Mouse (Mus musculus) midbrain, embryonic 14.5 days (tissue): ENCODE measurements around the gene Ptprr. TPM values are rescaled to one million over a fixed set of nuclear protein-coding genes. Genes with fewer than 3 reads are reported as not detected.

ENCODE experiments used
- ATAC-seq: fragments of 200-750 bp; cut with Nextera tagmentation; 2 replicates; pipeline ENCODE4 v1.8.0; 2017; ENCODE audit warnings: moderate number of reproducible peaks, moderate library complexity; ENCODE audit not compliant: low FRiP score, low TSS enrichment
- DNase-seq: peaks from one replicate; pipeline ENCODE4 v3.0.0-alpha.2; 2015
- H3K27ac ChIP-seq: fragments of 300-500 bp; sonication (generic); replicated peaks from 2 replicates; pipeline ENCODE4 v1.5.1; 2014; ENCODE audit warnings: mild to moderate bottlenecking, low read depth, low read length, moderate library complexity
- H3K27me3 ChIP-seq: fragments of 300-500 bp; sonication (generic); 2 replicates; pipeline ENCODE4 v1.6.1; 2014; ENCODE audit warnings: low read length, control low read depth, mixed read lengths; ENCODE audit not compliant: control insufficient read depth, insufficient read depth
- H3K36me3 ChIP-seq: fragments of 300-500 bp; sonication (generic); 2 replicates; pipeline ENCODE4 v1.6.1; 2014; ENCODE audit warnings: low read length, control low read depth; ENCODE audit not compliant: control insufficient read depth, insufficient read depth
- H3K4me1 ChIP-seq: fragments of 300-500 bp; sonication (generic); 2 replicates; pipeline ENCODE4 v1.6.1; 2014; ENCODE audit warnings: mild to moderate bottlenecking, antibody characterized with exemption, low read length, control low read depth; ENCODE audit not compliant: control insufficient read depth, insufficient read depth
- H3K4me2 ChIP-seq: fragments of 300-500 bp; sonication (generic); 2 replicates; pipeline ENCODE4 v1.6.1; 2014; ENCODE audit warnings: mild to moderate bottlenecking, low read length, moderate library complexity
- H3K4me3 ChIP-seq: fragments of 300-500 bp; sonication (generic); replicated peaks from 2 replicates; pipeline ENCODE4 v1.5.1; 2014; ENCODE audit warnings: low read depth, low read length
- H3K9ac ChIP-seq: fragments of 300-500 bp; sonication (generic); replicated peaks from 2 replicates; pipeline ENCODE4 v1.6.1; 2014; ENCODE audit warnings: mild to moderate bottlenecking, low read length, moderate library complexity
- H3K9me3 ChIP-seq: fragments of 300-500 bp; sonication (generic); 2 replicates; pipeline ENCODE4 v1.6.1; 2016; ENCODE audit warnings: low read length, control low read depth, mixed read lengths; ENCODE audit not compliant: control insufficient read depth
- WGBS: fragments of 180-500 bp; shearing (Covaris S2); extraction: QIAGEN DNeasy Blood & Tissue Kit; methylation state at CpG from one replicate; pipeline ENCODE4 v1.1.7; 2014; 5-methylcytosine and 5-hydroxymethylcytosine counted together
- polyA plus RNA-seq: library from polyadenylated mRNA; unstranded; fragments of >200 nt; fragmentation: Nextera tagmentation; extraction: Ambion mirVana; gene quantifications from 2 replicates; pipeline ENCODE4 v1.2.1, GENCODE M21; 2014

The Ptprr gene
- polyA plus RNA-seq, 1 experiment from 2014 or later, result 17.7 TPM

DNA sequence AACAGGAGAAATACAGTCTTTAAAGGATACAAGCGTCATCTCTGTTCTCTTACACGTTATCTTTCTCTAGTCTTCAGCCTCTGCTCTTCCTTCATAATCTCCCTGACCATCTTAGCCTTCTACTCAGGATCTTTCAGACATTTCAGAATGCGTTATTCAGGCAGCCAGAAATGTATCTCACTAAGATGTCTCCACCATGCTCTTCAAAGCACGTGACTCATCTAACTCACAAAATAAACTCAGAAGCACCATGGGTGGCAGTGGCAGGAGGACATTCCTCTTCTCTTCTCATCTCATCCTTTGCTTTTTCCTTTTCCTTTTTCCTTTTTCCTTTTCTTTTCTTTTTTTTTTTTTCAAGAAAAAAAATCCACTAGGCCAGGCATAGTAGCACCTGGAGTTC is 241.3 kb downstream of the Ptprr start:
- Histone ChIP-seq H3K4me3 (no peak overlapping the region), H3K4me2 (no peak overlapping the region), H3K27ac (no peak overlapping the region), H3K9ac (no peak overlapping the region), H3K36me3 (no peaks in the 10 kb centered on the region), H3K4me1 (no peaks in the 10 kb centered on the region), H3K9me3 (no peaks in the 10 kb centered on the region), H3K27me3 (no peaks in the 10 kb centered on the region)
- DNase-seq, result no peak
- 84% methylated on average over 4 of the region's 4 CpGs for WGBS
- ATAC-seq, result no peak

DNA sequence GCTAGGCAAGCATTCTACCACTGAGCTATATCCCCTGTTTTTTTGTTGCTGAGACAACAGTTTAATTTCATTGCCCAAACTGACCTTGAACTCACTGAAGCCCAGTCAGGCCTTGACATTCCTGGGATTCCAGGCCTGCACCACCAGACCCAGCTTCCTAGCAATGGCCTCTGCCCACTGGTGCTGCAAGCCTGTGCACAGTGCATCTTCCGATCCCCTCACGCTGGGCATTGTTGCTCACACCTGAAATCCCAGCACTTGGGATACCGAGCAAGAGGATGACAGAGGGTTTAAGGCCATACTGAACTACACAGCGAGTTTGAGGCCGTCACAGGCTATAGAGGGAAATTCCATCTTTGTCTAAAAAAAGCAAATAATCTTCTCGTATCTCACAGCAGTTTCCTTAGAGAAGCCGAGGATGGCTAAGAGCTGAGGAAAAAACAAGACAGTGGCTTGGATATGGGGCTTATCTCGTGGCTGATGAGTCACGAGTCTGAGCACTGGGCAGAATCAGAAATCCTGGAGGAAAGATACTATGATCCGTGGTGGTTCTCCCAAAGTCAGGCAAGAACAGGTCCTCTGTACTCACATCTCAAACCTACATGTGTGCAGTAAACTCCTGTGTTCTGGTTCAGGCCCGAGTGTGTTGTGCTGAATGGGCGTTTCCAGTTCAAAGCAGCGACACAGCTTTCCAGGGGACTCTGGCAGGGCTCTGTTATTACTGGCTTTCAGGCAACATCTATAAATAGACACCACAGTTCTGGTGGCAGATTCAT is 242.8 kb downstream of the Ptprr start:
- no peaks in the 10 kb centered on the region for H3K27me3 ChIP-seq
- no peaks in the 10 kb centered on the region for H3K36me3 ChIP-seq
- H3K4me3 ChIP-seq, result no peak overlapping the region
- H3K9ac ChIP-seq, result no peak overlapping the region
- H3K9me3 ChIP-seq, result no peaks in the 10 kb centered on the region
- DNase-seq, result peak; percentile 17
- no peak overlapping the region for H3K27ac ChIP-seq
- H3K4me2 ChIP-seq, result no peak overlapping the region
- ATAC-seq, result no peak
- no peaks in the 10 kb centered on the region for H3K4me1 ChIP-seq
- 68% methylated on average over 13 of the region's 13 CpGs for WGBS

- no peak overlapping the region for H3K9ac ChIP-seq
- H3K27me3 ChIP-seq, result no peaks in the 10 kb centered on the region
- no peak overlapping the region for H3K4me2 ChIP-seq
- H3K4me1 ChIP-seq, result no peaks in the 10 kb centered on the region
- DNase-seq (no peak), ATAC-seq (no peak)
- no peak overlapping the region for H3K27ac ChIP-seq
- no peaks in the 10 kb centered on the region for H3K9me3 ChIP-seq
- 62% methylated on average over 5 of the region's 5 CpGs for WGBS
- H3K36me3 ChIP-seq, result no peaks in the 10 kb centered on the region
- no peak overlapping the region for H3K4me3 ChIP-seq
Measured at GRCm38 (mm10) chr10:116261559-116261958, 243.5 kb downstream of the Ptprr start.

GRCm38 (mm10) chr10:116264521-116264920 is 246.5 kb downstream of the Ptprr start:
- Histone ChIP-seq H3K36me3 (no peaks in the 10 kb centered on the region), H3K27me3 (no peaks in the 10 kb centered on the region), H3K4me1 (no peaks in the 10 kb centered on the region), H3K4me3 (no peak overlapping the region), H3K9me3 (no peaks in the 10 kb centered on the region), H3K27ac (no peak overlapping the region), H3K9ac (no peak overlapping the region), H3K4me2 (no peak overlapping the region)
- 85% methylated on average over 11 of the region's 11 CpGs for WGBS
- no peak for DNase-seq
- ATAC-seq, result no peak

DNA sequence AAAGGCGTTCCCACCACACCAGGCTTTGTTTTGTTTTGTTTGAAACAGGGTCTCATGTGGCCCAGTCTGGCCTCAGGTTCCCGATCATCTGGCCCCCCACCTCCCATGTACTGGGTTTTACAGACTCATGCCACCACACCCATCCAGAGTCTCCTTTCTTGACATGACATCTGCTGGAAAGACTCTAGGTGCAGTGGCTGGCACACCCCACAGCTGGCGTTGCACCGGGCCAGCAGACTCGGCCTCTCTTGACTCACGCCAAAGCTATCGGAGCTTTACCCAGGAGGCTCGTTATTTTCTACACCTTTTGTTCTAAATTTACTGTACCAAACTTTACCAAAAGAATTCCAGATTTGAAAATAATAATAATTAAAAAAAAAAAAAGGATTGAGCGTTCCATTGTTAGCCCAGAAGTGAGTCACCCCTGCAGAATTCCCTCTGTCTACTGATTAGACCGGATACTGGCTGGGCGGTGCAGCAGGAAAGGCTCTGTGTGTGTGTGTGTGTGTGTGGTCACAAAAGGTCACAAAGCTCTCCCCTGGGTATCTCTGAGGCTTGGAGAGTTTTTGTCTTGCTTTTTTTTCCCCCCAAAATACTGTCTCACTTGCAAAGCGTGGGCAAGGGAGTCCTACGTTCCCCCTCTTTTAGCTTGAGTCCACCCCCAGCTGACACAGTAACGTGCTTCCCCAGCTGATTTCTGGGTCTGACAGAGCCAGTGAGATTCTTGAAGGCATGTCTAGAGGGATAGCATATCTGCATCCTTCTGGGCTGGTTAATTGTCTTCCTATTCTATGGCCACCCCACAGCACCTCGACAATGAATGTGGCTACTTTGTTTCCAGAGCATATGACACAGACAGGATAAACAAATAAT is 248.8 kb downstream of the Ptprr start:
- Histone ChIP-seq H3K9ac (no peak overlapping the region), H3K4me2 (no peak overlapping the region), H3K4me3 (no peak overlapping the region), H3K36me3 (no peaks in the 10 kb centered on the region), H3K27ac (no peak overlapping the region), H3K4me1 (no peaks in the 10 kb centered on the region), H3K27me3 (no peaks in the 10 kb centered on the region), H3K9me3 (no peaks in the 10 kb centered on the region)
- no peak for ATAC-seq
- no peak for DNase-seq
- WGBS, result 77% methylated on average over 15 of the region's 15 CpGs

- no peak for ATAC-seq
- no peaks in the 10 kb centered on the region for H3K27me3 ChIP-seq
- no peak overlapping the region for H3K27ac ChIP-seq
- H3K36me3 ChIP-seq, result no peaks in the 10 kb centered on the region
- H3K4me3 ChIP-seq, result no peak overlapping the region
- no peaks in the 10 kb centered on the region for H3K4me1 ChIP-seq
- no peak overlapping the region for H3K9ac ChIP-seq
- no peak overlapping the region for H3K4me2 ChIP-seq
- H3K9me3 ChIP-seq, result no peaks in the 10 kb centered on the region
- WGBS, result 61% methylated on average over 4 of the region's 4 CpGs
- no peak for DNase-seq
Measured at GRCm38 (mm10) chr10:116267434-116267822, 249.4 kb downstream of the Ptprr start.

GRCm38 (mm10) chr10:116268343-116268742 is 250.3 kb downstream of the Ptprr start:
- DNase-seq, result no peak
- Histone ChIP-seq H3K4me2 (no peak overlapping the region), H3K4me1 (no peaks in the 10 kb centered on the region), H3K27me3 (no peaks in the 10 kb centered on the region), H3K36me3 (no peaks in the 10 kb centered on the region), H3K9me3 (no peaks in the 10 kb centered on the region), H3K4me3 (no peak overlapping the region), H3K9ac (no peak overlapping the region), H3K27ac (no peak overlapping the region)
- WGBS, result 30% methylated on average over 4 of the region's 4 CpGs
- ATAC-seq, result no peak

GRCm38 (mm10) chr10:116270646-116271469 is 252.8 kb downstream of the Ptprr start:
- Histone ChIP-seq H3K9me3 (no peaks in the 10 kb centered on the region), H3K4me3 (no peak overlapping the region), H3K4me2 (no peak overlapping the region), H3K36me3 (no peaks in the 10 kb centered on the region), H3K27me3 (no peaks in the 10 kb centered on the region), H3K9ac (no peak overlapping the region), H3K27ac (no peak overlapping the region), H3K4me1 (no peaks in the 10 kb centered on the region)
- no peak for ATAC-seq
- 72% methylated on average over 12 of the region's 12 CpGs for WGBS
- no peak for DNase-seq
